Mouse (Mus musculus) kidney, adult 2 months (tissue): ENCODE results near the gene Cobll1.

Source experiments
- CTCF ChIP-seq: fragments of 200-500 bp; conservative IDR thresholded peaks from 2 replicates; pipeline ENCODE4 v1.5.1; 2011; ENCODE audit warnings: low read depth, mild to moderate bottlenecking, control low read depth, low read length, moderate library complexity, mixed read lengths; ENCODE audit not compliant: insufficient read depth, insufficient read length
- POLR2A ChIP-seq: fragments of 200-500 bp; IDR thresholded peaks from one replicate; pipeline ENCODE4 v1.6.1; 2011; ENCODE audit warnings: low read depth, low read length, control low read depth

- TF ChIP-seq CTCF (no peak), POLR2A (no peak)
These were observed 28.6 kb upstream of the Cobll1 start for GRCm38 (mm10) chr2:65267834-65268233.
